Mouse (Mus musculus) limb, embryonic 14.5 days (tissue): ENCODE data around the gene Zic4. TPM values are rescaled to one million over a fixed set of nuclear protein-coding genes. Genes with fewer than 3 reads are reported as not detected.

Source experiments
- ATAC-seq: fragments of 200-750 bp; cut with Nextera tagmentation; 2 replicates; pipeline ENCODE4 v1.8.0; 2017; ENCODE audit warnings: low read depth, moderate number of reproducible peaks, moderate TSS enrichment; ENCODE audit not compliant: low FRiP score
- DNase-seq: peaks from one replicate; pipeline ENCODE4 v3.0.0-alpha.2; 2015; ENCODE audit warnings: low spot score
- H3K27ac ChIP-seq: fragments of 300-500 bp; sonication (generic); replicated peaks from 2 replicates; pipeline ENCODE4 v1.5.1; 2014; ENCODE audit warnings: low read depth, mild to moderate bottlenecking, low read length, moderate library complexity, mixed read lengths
- H3K27me3 ChIP-seq: fragments of 300-500 bp; sonication (generic); 2 replicates; pipeline ENCODE4 v1.6.1; 2014; ENCODE audit warnings: low read length, mixed read lengths; ENCODE audit not compliant: control insufficient read depth, insufficient read depth
- H3K36me3 ChIP-seq: fragments of 300-500 bp; sonication (generic); 2 replicates; pipeline ENCODE4 v1.6.1; 2014; ENCODE audit warnings: mild to moderate bottlenecking, low read length, moderate library complexity, mixed read lengths; ENCODE audit not compliant: control insufficient read depth, insufficient read depth
- H3K4me1 ChIP-seq: fragments of 300-500 bp; sonication (generic); 2 replicates; pipeline ENCODE4 v1.6.1; 2014; ENCODE audit warnings: antibody characterized with exemption, low read length, mixed read lengths; ENCODE audit not compliant: control insufficient read depth, insufficient read depth
- H3K4me2 ChIP-seq: fragments of 300-500 bp; sonication (generic); replicated peaks from 2 replicates; pipeline ENCODE4 v1.6.1; 2014; ENCODE audit warnings: low read depth, mild to moderate bottlenecking, low read length, moderate library complexity; ENCODE audit not compliant: severe bottlenecking
- H3K4me3 ChIP-seq: fragments of 300-500 bp; sonication (generic); replicated peaks from 2 replicates; pipeline ENCODE4 v1.5.1; 2014; ENCODE audit warnings: low read length
- H3K9ac ChIP-seq: fragments of 300-500 bp; sonication (generic); 2 replicates; pipeline ENCODE4 v1.6.1; 2014; ENCODE audit warnings: mild to moderate bottlenecking, low read depth, low read length, moderate library complexity; ENCODE audit not compliant: severe bottlenecking
- H3K9me3 ChIP-seq: fragments of 300-500 bp; sonication (generic); 2 replicates; pipeline ENCODE4 v1.6.1; 2016; ENCODE audit warnings: low read length; ENCODE audit not compliant: control insufficient read depth
- POLR2A ChIP-seq: fragments of 200-500 bp; IDR thresholded peaks from 2 replicates; pipeline ENCODE4 v1.8.0; 2012; ENCODE audit warnings: inconsistent platforms, mild to moderate bottlenecking, moderate library complexity, borderline replicate concordance; ENCODE audit not compliant: insufficient read depth, insufficient read length; ENCODE audit errors: extremely low read depth
- WGBS: fragments of 180-500 bp; shearing (Covaris S2); extraction: QIAGEN DNeasy Blood & Tissue Kit; methylation state at CpG from one replicate; pipeline ENCODE4 v1.1.7; 2014; 5-methylcytosine and 5-hydroxymethylcytosine counted together
- polyA plus RNA-seq, 2 experiments: library from polyadenylated mRNA; depleted of rRNA in 1 of 2; stranded (reverse) in 1 of 2; unstranded in 1 of 2; fragments of >200 nt; fragmentation: Nextera tagmentation in 1 of 2; extraction: Ambion mirVana in 1 of 2; gene quantifications; 2 replicates each; pipeline versions ENCODE4 v1.2.1 to v1.2.3; 2012 to 2014

Zic4 gene
- polyA plus RNA-seq, 2 experiments = 0.39 to 0.69 TPM

DNA sequence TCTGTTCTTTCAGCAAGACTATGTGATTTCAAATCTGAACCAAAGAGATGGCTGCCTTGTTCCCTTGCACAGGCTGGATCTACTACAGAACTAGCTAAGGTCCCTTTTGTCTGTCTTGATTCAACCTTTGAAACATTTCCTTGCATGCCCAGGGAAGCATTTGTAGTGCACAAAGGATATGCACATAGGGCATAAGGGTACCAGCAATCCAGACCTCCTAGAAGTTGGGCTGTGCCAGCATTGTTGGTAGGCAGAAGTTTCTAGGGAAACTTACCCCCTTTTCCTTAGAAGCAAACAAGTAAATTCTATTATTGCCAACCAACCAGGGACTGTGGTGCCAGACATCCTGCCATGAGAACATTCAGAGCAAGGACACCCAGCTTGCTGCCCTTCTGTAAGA lies 8.8 kb downstream of the Zic4 start:
- no peak for ATAC-seq
- no peak for TF ChIP-seq POLR2A
- no peak overlapping the region for H3K4me2 ChIP-seq
- H3K36me3 ChIP-seq = no peaks in the 10 kb centered on the region
- no peak overlapping the region for H3K4me3 ChIP-seq
- no peaks in the 10 kb centered on the region for H3K4me1 ChIP-seq
- no peaks in the 10 kb centered on the region for H3K9me3 ChIP-seq
- DNase-seq = no peak
- H3K27ac ChIP-seq = no peak overlapping the region
- peaks cover 94% of the 10 kb centered on the region for H3K27me3 ChIP-seq
- H3K9ac ChIP-seq = no peak overlapping the region

DNA sequence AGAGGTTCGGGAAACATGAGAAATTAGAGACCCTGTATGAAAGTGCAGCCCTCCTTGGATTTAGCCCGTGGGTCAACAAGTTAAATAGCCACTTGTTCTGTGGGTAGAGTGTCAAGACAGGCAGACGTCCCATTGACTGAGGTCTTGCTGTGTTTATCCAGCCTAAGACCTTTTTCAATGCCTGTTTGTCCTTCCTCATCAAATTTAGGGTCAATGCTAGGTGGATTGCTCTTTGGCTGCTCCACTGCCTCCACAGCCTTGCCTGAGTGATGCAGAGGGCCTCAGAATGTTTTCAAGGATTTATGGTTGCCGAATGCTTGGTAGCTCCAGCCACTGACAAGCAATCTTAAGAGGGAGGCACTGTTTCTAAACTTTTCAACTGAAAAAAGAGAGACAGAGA lies 9.4 kb downstream of the Zic4 start:
- no peak for TF ChIP-seq POLR2A

DNA sequence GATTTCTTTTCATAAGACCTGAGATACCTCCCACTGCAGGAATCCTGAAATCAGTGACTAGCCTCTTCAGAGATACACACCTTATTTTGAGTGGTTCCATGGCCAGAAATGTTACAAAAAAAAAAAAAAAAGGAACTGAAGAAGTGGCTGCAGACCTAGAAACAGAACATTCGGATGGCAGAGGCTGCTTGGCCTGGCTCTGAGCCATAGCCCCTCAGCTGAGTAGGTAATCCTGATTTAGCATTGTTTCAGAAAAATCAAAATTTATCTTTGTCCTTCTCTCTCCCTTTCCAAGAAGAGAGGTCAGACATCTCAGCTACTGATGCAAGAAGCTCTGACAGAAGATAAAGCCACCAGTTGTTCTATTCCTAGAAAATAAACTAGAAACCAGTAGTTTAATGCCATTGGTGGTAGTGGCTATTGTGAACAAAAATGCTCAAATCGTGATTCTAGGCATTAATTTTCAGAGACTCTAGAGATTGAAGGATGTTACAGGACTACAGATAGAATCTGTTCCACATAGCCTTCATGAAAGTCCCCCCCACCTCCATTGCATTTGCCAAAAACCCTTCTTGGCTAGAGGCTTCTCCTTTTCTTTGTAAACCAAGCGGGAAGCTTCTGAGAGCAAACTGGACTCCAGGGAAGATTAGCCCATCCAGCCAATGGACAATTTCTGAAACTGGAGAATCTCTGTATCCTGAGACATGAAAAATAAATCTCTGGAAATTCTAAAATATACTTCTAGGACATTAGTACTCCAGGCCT lies 11.8 kb downstream of the Zic4 start:
- no peak overlapping the region for H3K4me2 ChIP-seq
- H3K4me1 ChIP-seq = no peaks in the 10 kb centered on the region
- H3K4me3 ChIP-seq = no peak overlapping the region
- ATAC-seq (no peak), DNase-seq (no peak)
- TF ChIP-seq POLR2A = no peak
- H3K27me3 ChIP-seq = peaks cover 97% of the 10 kb centered on the region
- H3K27ac ChIP-seq = no peak overlapping the region
- no peak overlapping the region for H3K9ac ChIP-seq
- no peaks in the 10 kb centered on the region for H3K9me3 ChIP-seq
- 28% methylated on average over 3 of the region's 3 CpGs for WGBS
- H3K36me3 ChIP-seq = no peaks in the 10 kb centered on the region

More for the DNA sequence above, 9.4 kb downstream of the Zic4 start:
- no peaks in the 10 kb centered on the region for H3K9me3 ChIP-seq
- H3K36me3 ChIP-seq = no peaks in the 10 kb centered on the region
- no peak overlapping the region for H3K27ac ChIP-seq
- no peaks in the 10 kb centered on the region for H3K4me1 ChIP-seq
- no peak overlapping the region for H3K9ac ChIP-seq
- WGBS = 17% methylated on average over 4 of the region's 4 CpGs
- H3K4me2 ChIP-seq = no peak overlapping the region
- peaks cover 95% of the 10 kb centered on the region for H3K27me3 ChIP-seq
- no peak overlapping the region for H3K4me3 ChIP-seq
- no peak for DNase-seq
- ATAC-seq = no peak

DNA sequence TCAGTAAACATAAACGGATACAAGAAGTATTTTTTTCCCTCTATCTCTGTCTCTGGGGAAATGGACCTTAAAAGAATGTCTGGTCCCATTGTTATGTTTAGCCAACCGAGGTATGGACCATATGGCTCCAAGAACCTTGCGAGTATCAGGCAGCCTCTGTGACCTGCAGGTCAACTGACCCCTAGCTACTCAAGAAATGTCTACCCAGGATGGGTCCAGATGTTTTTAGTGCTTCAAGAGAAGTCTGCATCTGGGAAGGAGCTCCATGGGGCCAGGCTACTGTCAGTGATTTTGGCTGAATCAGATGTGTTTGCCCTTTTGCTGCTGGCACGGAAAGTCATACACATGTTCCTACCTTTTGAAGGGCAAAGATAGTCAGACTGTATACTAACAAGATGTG lies 12.5 kb downstream of the Zic4 start:
- peaks cover 97% of the 10 kb centered on the region for H3K27me3 ChIP-seq
- no peak for TF ChIP-seq POLR2A
- DNase-seq (no peak), ATAC-seq (no peak)
- no peak overlapping the region for H3K4me2 ChIP-seq
- H3K9ac ChIP-seq = no peak overlapping the region
- no peaks in the 10 kb centered on the region for H3K36me3 ChIP-seq
- H3K9me3 ChIP-seq = no peaks in the 10 kb centered on the region
- H3K27ac ChIP-seq = no peak overlapping the region
- H3K4me1 ChIP-seq = no peaks in the 10 kb centered on the region
- H3K4me3 ChIP-seq = no peak overlapping the region
- 9% methylated on average over 4 of the region's 4 CpGs for WGBS

DNA sequence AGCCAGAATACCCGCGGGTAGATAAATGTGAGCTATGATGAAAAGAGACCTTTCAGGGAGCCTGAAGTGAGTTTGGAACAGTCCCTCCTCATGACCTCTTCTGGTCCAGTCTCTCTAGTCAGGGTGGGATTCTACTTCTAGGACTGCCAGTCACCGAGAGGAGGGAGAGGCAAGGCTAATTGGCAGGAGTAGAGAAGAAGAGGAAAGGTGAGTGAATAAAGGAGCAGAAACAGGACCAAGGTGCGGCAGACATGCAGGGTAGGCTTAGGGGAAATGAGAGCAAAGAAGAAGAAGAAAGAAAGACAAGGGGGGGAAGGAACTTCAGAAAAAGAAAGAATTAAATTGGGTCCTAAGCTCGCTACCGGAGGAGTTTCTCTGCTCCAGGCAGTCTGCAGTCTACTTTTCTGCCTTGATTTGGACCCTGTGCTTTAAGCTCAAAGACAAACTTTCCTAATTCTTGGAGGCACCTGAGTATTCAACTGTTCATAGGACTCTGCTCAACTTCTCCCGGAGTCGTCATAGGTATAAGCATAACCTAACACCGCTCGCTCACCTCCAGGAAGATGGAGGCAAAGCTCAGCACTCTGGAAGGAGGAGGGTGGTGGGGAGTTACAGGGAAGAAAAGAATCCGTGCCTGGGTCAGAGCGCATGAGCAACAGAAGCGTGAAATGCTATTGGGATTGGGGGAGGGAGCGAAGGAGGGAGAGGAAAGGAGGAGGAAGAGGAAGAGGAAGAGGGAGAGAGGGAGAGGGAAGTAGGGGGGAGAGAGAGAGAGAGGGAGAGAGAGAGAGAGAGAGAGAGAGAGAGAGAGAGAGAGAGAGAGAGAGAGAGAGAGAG lies 15.0 kb downstream of the Zic4 start:
- Histone ChIP-seq H3K27me3 (peaks cover 96% of the 10 kb centered on the region), H3K4me3 (no peak overlapping the region), H3K27ac (no peak overlapping the region), H3K9ac (no peak overlapping the region), H3K9me3 (no peaks in the 10 kb centered on the region), H3K4me1 (peaks cover 8% of the 10 kb centered on the region), H3K4me2 (no peak overlapping the region), H3K36me3 (no peaks in the 10 kb centered on the region)
- no peak for TF ChIP-seq POLR2A
- no peak for DNase-seq
- ATAC-seq = no peak
- 2% methylated on average over 14 of the region's 14 CpGs for WGBS
